Mouse (Mus musculus) liver, adult 2 months (tissue): ENCODE measurements around the gene Ccdc34.

Source experiments
- CTCF ChIP-seq: fragments of 200-500 bp; IDR thresholded peaks from 2 replicates; pipeline ENCODE4 v1.5.1; 2011; ENCODE audit warnings: low read depth, low read length, control low read depth
- POLR2A ChIP-seq: fragments of 200-500 bp; IDR thresholded peaks from 2 replicates; pipeline ENCODE4 v1.6.1; 2011; ENCODE audit warnings: low read length, control low read depth; ENCODE audit not compliant: insufficient read depth; ENCODE audit errors: extremely low read depth

GRCm38 (mm10) chr2:110210508-110211496, 193.2 kb downstream of the Ccdc34 start:
- TF ChIP-seq POLR2A: no peak
- TF ChIP-seq CTCF: no peak
